Mouse (Mus musculus) stomach, embryonic 16.5 days (tissue): ENCODE results near the gene Ankrd2. TPM values are rescaled to one million over a fixed set of nuclear protein-coding genes. Genes with fewer than 3 reads are reported as not detected.

Source experiments
- ATAC-seq: fragments of 200-750 bp; cut with Nextera tagmentation; 2 replicates; pipeline ENCODE4 v1.8.0; 2017; ENCODE audit warnings: moderate number of reproducible peaks, moderate TSS enrichment; ENCODE audit not compliant: insufficient read depth, low FRiP score
- H3K27ac ChIP-seq: fragments of 300-500 bp; sonication (generic); 2 replicates; pipeline ENCODE4 v1.5.1; 2014; ENCODE audit warnings: low read length
- H3K27me3 ChIP-seq: fragments of 300-500 bp; sonication (generic); 2 replicates; pipeline ENCODE4 v1.6.1; 2014; ENCODE audit warnings: low read length, control low read depth, mixed read lengths; ENCODE audit not compliant: control insufficient read depth, insufficient read depth
- H3K36me3 ChIP-seq: fragments of 300-500 bp; sonication (generic); 2 replicates; pipeline ENCODE4 v1.6.1; 2014; ENCODE audit warnings: low read length; ENCODE audit not compliant: control insufficient read depth, insufficient read depth
- H3K4me1 ChIP-seq: fragments of 300-500 bp; sonication (generic); 2 replicates; pipeline ENCODE4 v1.6.1; 2014; ENCODE audit warnings: low read length, control low read depth, mixed read lengths; ENCODE audit not compliant: control insufficient read depth, insufficient read depth
- H3K4me2 ChIP-seq: fragments of 300-500 bp; sonication (generic); 2 replicates; pipeline ENCODE4 v1.6.1; 2014; ENCODE audit warnings: low read depth, low read length, mixed read lengths
- H3K4me3 ChIP-seq: fragments of 300-500 bp; sonication (generic); replicated peaks from 2 replicates; pipeline ENCODE4 v1.5.1; 2014; ENCODE audit warnings: mild to moderate bottlenecking, low read length
- H3K9ac ChIP-seq: fragments of 300-500 bp; sonication (generic); 2 replicates; pipeline ENCODE4 v1.6.1; 2014; ENCODE audit warnings: low read length
- H3K9me3 ChIP-seq: fragments of 300-500 bp; sonication (generic); replicated peaks from 2 replicates; pipeline ENCODE4 v1.6.1; 2016; ENCODE audit warnings: low read length, control low read depth; ENCODE audit not compliant: control insufficient read depth
- WGBS: fragments of 180-500 bp; shearing (Covaris S2); extraction: QIAGEN DNeasy Blood & Tissue Kit; methylation state at CpG from one replicate; pipeline ENCODE4 v1.1.7; 2014; 5-methylcytosine and 5-hydroxymethylcytosine counted together
- polyA plus RNA-seq: library from polyadenylated mRNA; unstranded; fragments of >200 nt; fragmentation: Nextera tagmentation; extraction: Ambion mirVana; gene quantifications from 2 replicates; pipeline ENCODE4 v1.2.1, GENCODE M21; 2015

Ankrd2 gene
- polyA plus RNA-seq, 1 experiment from 2014 or later = 0.84 TPM

DNA sequence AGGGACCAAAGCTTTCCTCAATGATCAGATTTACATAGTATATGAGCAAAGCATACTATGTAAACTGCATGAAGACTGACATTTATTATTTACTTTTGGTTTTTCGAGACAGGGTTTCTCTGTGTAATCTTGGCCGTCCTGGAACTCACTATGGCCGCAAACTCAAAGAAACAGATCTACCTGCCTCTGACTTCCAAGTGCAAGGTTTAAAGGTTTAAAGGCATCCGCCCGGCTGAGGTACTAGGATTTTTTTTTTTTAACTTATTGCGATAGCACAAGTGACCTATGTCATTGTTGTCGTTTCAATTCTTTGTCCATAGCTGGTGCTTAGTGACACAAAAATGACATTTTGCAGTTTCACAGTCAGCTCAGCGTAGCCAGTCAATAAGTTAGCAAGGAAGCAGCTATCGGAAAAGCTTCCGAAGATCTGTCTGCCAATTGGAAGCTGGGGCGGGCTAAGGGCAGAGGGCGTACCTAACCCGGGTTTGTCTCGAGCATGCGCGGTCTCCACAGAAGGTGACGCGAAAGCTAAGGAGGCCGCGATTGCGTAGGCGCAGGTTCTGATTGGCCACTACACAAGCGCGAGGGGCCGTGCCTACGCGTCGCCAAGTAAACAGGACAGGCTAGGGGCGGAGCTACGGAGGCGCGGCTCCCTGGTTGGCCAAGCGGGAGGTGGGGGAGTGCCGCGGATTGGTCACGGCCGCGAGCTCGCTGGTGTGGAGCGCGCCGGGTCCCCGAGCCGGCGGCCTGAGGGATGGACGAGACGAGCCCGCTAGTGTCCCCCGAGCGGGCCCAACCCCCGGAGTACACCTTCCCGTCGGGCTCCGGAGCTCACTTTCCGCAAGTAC, 54.2 kb downstream of the Ankrd2 start, which contains the start of gene Pi4k2a:
TSS of gene Pi4k2a (plus strand) at position 723 of the 848 bp plus-strand sequence.
- Histone ChIP-seq H3K4me2 (peak within 1 kb of the TSS; percentile 76), H3K4me1 (peaks cover 19% of the 10 kb centered on the region), H3K27me3 (no peaks in the 10 kb centered on the region), H3K9me3 (no peaks in the 10 kb centered on the region), H3K36me3 (no peaks in the 10 kb centered on the region), H3K4me3 (peak within 1 kb of the TSS; percentile 88), H3K27ac (peak within 1 kb of the TSS; percentile 93), H3K9ac (peak within 1 kb of the TSS; percentile 84)
- peak; percentile 99 for ATAC-seq
- WGBS = under 1% methylated on average over 45 of the region's 55 CpGs

DNA sequence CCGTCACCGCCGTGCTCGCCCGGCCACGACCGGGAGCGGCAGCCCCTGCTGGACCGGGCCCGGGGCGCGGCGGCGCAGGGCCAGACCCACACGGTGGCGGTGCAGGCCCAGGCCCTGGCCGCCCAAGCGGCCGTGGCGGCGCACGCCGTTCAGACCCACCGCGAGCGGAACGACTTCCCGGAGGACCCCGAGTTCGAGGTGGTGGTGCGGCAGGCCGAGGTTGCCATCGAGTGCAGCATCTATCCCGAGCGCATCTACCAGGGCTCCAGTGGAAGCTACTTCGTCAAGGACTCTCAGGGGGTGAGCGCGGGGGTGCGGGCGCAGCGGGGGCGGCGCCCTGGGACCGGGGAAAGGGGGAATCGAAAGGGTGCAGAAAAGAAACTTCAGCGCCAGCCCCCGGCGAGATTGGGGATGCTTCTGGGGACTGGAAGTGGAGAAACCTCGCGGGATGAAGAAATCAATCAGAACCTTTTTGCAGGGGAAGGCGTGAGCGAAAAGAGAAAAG, 54.9 kb downstream of the Ankrd2 start:
- H3K4me1 ChIP-seq = peaks cover 15% of the 10 kb centered on the region
- peak overlapping the region; percentile 88 for H3K4me3 ChIP-seq
- peak overlapping the region; percentile 91 for H3K27ac ChIP-seq
- H3K4me2 ChIP-seq = peak overlapping the region; percentile 76
- H3K27me3 ChIP-seq = no peaks in the 10 kb centered on the region
- H3K9me3 ChIP-seq = no peaks in the 10 kb centered on the region
- under 1% methylated on average over 52 of the region's 52 CpGs for WGBS
- H3K36me3 ChIP-seq = no peaks in the 10 kb centered on the region; the same call in 1 of the 2 replicates
- ATAC-seq = peak; percentile 54
- peak overlapping the region; percentile 84 for H3K9ac ChIP-seq

Other genes with a start within 250 kb of the Ankrd2 start
- gene Arhgap19, start 234.0 kb upstream of the Ankrd2 start, polyA plus RNA-seq = 18.8 and 20.3 TPM in 2 replicates
- 8.9 and 9.9 TPM in 2 replicates for gene Frat1, start 206.0 kb upstream of the Ankrd2 start, polyA plus RNA-seq
- gene Frat2, start 187.9 kb upstream of the Ankrd2 start, polyA plus RNA-seq = 1.7 and 3.0 TPM in 2 replicates
- gene Rrp12, start 139.8 kb upstream of the Ankrd2 start, polyA plus RNA-seq = 15.4 and 15.9 TPM in 2 replicates
- 706 and 744 TPM in 2 replicates for gene Pgam1, start 124.1 kb upstream of the Ankrd2 start, polyA plus RNA-seq
- 63.0 and 64.4 TPM in 2 replicates for gene Exosc1, start 102.6 kb upstream of the Ankrd2 start, polyA plus RNA-seq
- gene Zdhhc16, start 102.5 kb upstream of the Ankrd2 start, polyA plus RNA-seq = 76.2 and 76.6 TPM in 2 replicates
- 27.6 and 31.5 TPM in 2 replicates for gene Mms19, start 54.8 kb upstream of the Ankrd2 start, polyA plus RNA-seq
- 13.4 and 14.8 TPM in 2 replicates for gene Ubtd1, start 54.2 kb upstream of the Ankrd2 start, polyA plus RNA-seq
- gene Hoga1, start 9.6 kb downstream of the Ankrd2 start, polyA plus RNA-seq = 3.5 and 3.6 TPM in 2 replicates
- not detected in 2 replicates for gene 4933411K16Rik, start 16.2 kb downstream of the Ankrd2 start, polyA plus RNA-seq
- gene Morn4, start 50.4 kb downstream of the Ankrd2 start, polyA plus RNA-seq = 15.3 and 16.0 TPM in 2 replicates
- gene Pi4k2a, start 54.5 kb downstream of the Ankrd2 start, polyA plus RNA-seq = 6.8 and 7.0 TPM in 2 replicates
- 52.4 and 63.5 TPM in 2 replicates for gene Avpi1, start 93.1 kb downstream of the Ankrd2 start, polyA plus RNA-seq
- gene Marveld1, start 111.4 kb downstream of the Ankrd2 start, polyA plus RNA-seq = 8.7 and 8.9 TPM in 2 replicates
- gene Zfyve27, start 128.0 kb downstream of the Ankrd2 start, polyA plus RNA-seq = 23.8 and 24.5 TPM in 2 replicates
- gene Sfrp5, start 166.3 kb downstream of the Ankrd2 start, polyA plus RNA-seq = 6.7 and 6.9 TPM in 2 replicates
- 1.1 and 1.2 TPM in 2 replicates for gene Golga7b, start 211.6 kb downstream of the Ankrd2 start, polyA plus RNA-seq